ENCODE assay signal across 8 mouse cellular contexts in the genomic region with DNA sequence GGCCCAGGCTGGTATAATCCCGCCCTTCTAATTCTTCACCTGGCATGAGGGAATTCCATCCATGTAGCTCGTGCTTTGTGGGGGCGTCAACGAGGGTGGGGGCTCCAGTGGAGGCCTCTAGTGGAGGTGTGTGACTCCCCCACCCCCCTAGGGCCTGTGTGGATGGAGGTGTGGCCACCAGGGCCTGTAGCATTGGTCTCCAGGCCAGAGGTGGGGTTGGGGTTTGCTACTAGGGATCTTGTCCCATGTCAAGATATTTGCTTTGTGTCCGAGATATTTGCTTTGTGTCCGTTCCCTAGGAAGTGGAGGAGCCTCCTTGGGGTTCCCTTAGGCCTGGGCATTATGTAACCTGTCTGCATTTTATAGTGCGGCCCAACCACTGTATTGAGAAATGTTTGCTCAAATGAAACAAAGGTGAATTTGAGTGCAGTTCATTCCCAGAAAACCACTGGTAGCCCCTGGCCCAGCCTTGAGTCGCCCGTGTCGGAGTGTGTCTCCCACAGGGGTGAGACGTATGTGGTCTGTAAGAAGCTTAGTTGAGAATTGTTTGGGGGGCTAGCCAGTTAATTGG. TPM values are rescaled to one million over a fixed set of nuclear protein-coding genes. Genes with fewer than 3 reads are reported as not detected.
A peak's percentile ranks its signal among the peaks of the same experiment; 100 is the strongest.
DNase-seq lines count a peak whose midpoint lies in the region; ATAC-seq and TF ChIP-seq lines count a peak whose summit lies in the region.

No protein-coding gene starts in this region.

- TF ChIP-seq EP300 in liver, postnatal 0 days (IDR thresholded peaks at IDR 0.05; ENCODE audit: low read depth), result 0 out of 2 replicates have a peak, but pooled peaks have one; percentile 20

- ATAC-seq in heart, embryonic 13.5 days (ENCODE audit: extremely low read depth, insufficient number of reproducible peaks, low FRiP score, low TSS enrichment), result no peak
- ATAC-seq in intestine, postnatal 0 days, result peak; percentile 4; the same call in 1 of the 2 replicates
- ATAC-seq in liver, postnatal 0 days, result peak; percentile 18; the same call in 1 of the 2 replicates
- ATAC-seq in stomach, embryonic 15.5 days (ENCODE audit: insufficient read depth, low FRiP score, low read depth), result no peak

- no peaks in the 10 kb centered on the region for H3K36me3 ChIP-seq in heart, embryonic 13.5 days
- H3K36me3 ChIP-seq in intestine, postnatal 0 days (ENCODE audit: control insufficient read depth, insufficient read depth), result no peaks in the 10 kb centered on the region
- 0 out of 2 replicates have a peak, but pooled peaks cover 6% of the 10 kb centered on the region for H3K36me3 ChIP-seq in liver, postnatal 0 days (replicated peaks; ENCODE audit: insufficient read depth, low read length)
- no peaks in the 10 kb centered on the region for H3K36me3 ChIP-seq in stomach, embryonic 15.5 days

- peak; percentile 33 for TF ChIP-seq CTCF in intestine, postnatal 0 days (IDR thresholded peaks at IDR 0.05; ENCODE audit: low read depth)
- no peak for TF ChIP-seq CTCF in liver, postnatal 0 days (IDR thresholded peaks at IDR 0.05; ENCODE audit: low read depth)

- H3K27ac ChIP-seq in heart, embryonic 13.5 days (replicated peaks), result no peak overlapping the region
- H3K27ac ChIP-seq in brown adipose tissue, adult 24 weeks (replicated peaks; ENCODE audit: low read depth, low read length), result no peak overlapping the region
- H3K27ac ChIP-seq in intestine, postnatal 0 days (ENCODE audit: low read depth, low read length), result peak overlapping the region; percentile 95
- peak overlapping the region; percentile 97 for H3K27ac ChIP-seq in liver, postnatal 0 days (ENCODE audit: low read depth)
- H3K27ac ChIP-seq in stomach, embryonic 15.5 days, result peak overlapping the region; percentile 90

- H3K9me3 ChIP-seq in heart, embryonic 13.5 days, result no peaks in the 10 kb centered on the region
- H3K9me3 ChIP-seq in intestine, postnatal 0 days (ENCODE audit: control insufficient read depth), result no peaks in the 10 kb centered on the region
- no peaks in the 10 kb centered on the region for H3K9me3 ChIP-seq in liver, postnatal 0 days (ENCODE audit: low read length)
- no peaks in the 10 kb centered on the region for H3K9me3 ChIP-seq in stomach, embryonic 15.5 days

- no peaks in the 10 kb centered on the region for H3K27me3 ChIP-seq in heart, embryonic 13.5 days (replicated peaks)
- no peaks in the 10 kb centered on the region for H3K27me3 ChIP-seq in intestine, postnatal 0 days (replicated peaks; ENCODE audit: control insufficient read depth, insufficient read depth, low read length)
- no peaks in the 10 kb centered on the region for H3K27me3 ChIP-seq in liver, postnatal 0 days (ENCODE audit: insufficient read depth, low read length)
- H3K27me3 ChIP-seq in stomach, embryonic 15.5 days (replicated peaks), result no peaks in the 10 kb centered on the region

- peak overlapping the region; percentile 93 for H3K4me3 ChIP-seq in heart, embryonic 13.5 days
- H3K4me3 ChIP-seq in brown adipose tissue, adult 24 weeks (ENCODE audit: insufficient read depth, low read depth, low read length), result peak overlapping the region; percentile 79
- H3K4me3 ChIP-seq in intestine, postnatal 0 days (ENCODE audit: low read depth, low read length), result peak overlapping the region; percentile 96
- H3K4me3 ChIP-seq in liver, postnatal 0 days (ENCODE audit: low read depth, low read length), result peak overlapping the region; percentile 87
- H3K4me3 ChIP-seq in stomach, embryonic 15.5 days (replicated peaks), result peak overlapping the region; percentile 91

- peak overlapping the region; percentile 97 for H3K9ac ChIP-seq in heart, embryonic 13.5 days
- peak overlapping the region; percentile 99 for H3K9ac ChIP-seq in intestine, postnatal 0 days (ENCODE audit: low read depth, low read length)
- peak overlapping the region; percentile 96 for H3K9ac ChIP-seq in liver, postnatal 0 days (replicated peaks)
- H3K9ac ChIP-seq in stomach, embryonic 15.5 days, result peak overlapping the region; percentile 48; the same call in 1 of the 2 replicates

- H3K4me2 ChIP-seq in heart, embryonic 13.5 days, result peak overlapping the region; percentile 78
- H3K4me2 ChIP-seq in intestine, postnatal 0 days (replicated peaks; ENCODE audit: low read depth), result peak overlapping the region; percentile 77
- peak overlapping the region; percentile 95 for H3K4me2 ChIP-seq in liver, postnatal 0 days (ENCODE audit: low read depth, low read length)
- peak overlapping the region; percentile 89 for H3K4me2 ChIP-seq in stomach, embryonic 15.5 days

- DNase-seq in heart, postnatal 10 days, result no peak
- DNase-seq in liver, postnatal 0 days, result peak; percentile 57
- no peak for DNase-seq in frontal cortex, adult 2 months (ENCODE audit: extremely low spot score in 1 of 2, low spot score in 1 of 2)
- DNase-seq in spleen, adult 18-20 months, result no peak

- intact Hi-C loops in heart, postnatal 10 days (cut with DNase I), result loop anchor here (2.0 kb wide), 1 partner anchor 35 kb away; no protein-coding TSS in a partner anchor

- WGBS in heart, embryonic 13.5 days, result 71% methylated on average over 11 of the region's 11 CpGs
- WGBS in intestine, postnatal 0 days, result 35% methylated on average over 11 of the region's 11 CpGs
- 47% methylated on average over 11 of the region's 11 CpGs for WGBS in liver, postnatal 0 days (ENCODE audit: insufficient replicate concordance)
- WGBS in stomach, embryonic 15.5 days, result 42% methylated on average over 11 of the region's 11 CpGs

- H3K4me1 ChIP-seq in heart, embryonic 13.5 days, result peaks cover 58% of the 10 kb centered on the region
- H3K4me1 ChIP-seq in brown adipose tissue, adult 24 weeks (ENCODE audit: control insufficient read depth, insufficient read depth, insufficient read length, low read length), result peaks cover 29% of the 10 kb centered on the region
- H3K4me1 ChIP-seq in intestine, postnatal 0 days (replicated peaks; ENCODE audit: control insufficient read depth, insufficient read depth, low read length), result peaks cover 17% of the 10 kb centered on the region; the same call in 1 of the 2 replicates
- H3K4me1 ChIP-seq in liver, postnatal 0 days (ENCODE audit: insufficient read depth), result peaks cover 59% of the 10 kb centered on the region
- peaks cover 48% of the 10 kb centered on the region for H3K4me1 ChIP-seq in stomach, embryonic 15.5 days

RNA-seq across cellular contexts. Expression of gene Cmip, which starts 2.7 kb away (rescaled TPM):
- polyA plus RNA-seq in heart, embryonic 13.5 days (2015; fragmentation: Nextera tagmentation; extraction: Ambion mirVana), result 6.2 and 6.5 TPM in 2 replicates
- 10 to 100 TPM; 32.8 to 38.5 TPM for total RNA-seq in heart, postnatal 10 days (2021)
- 4.2 and 6.1 TPM in 2 replicates for polyA plus RNA-seq in brown adipose tissue, adult 24 weeks (2012; ENCODE audit: insufficient read depth, insufficient read length, missing spikeins)
- 47.1 and 48.9 TPM in 2 replicates for polyA plus RNA-seq in intestine, postnatal 0 days (2015; fragmentation: Nextera tagmentation; extraction: Ambion mirVana)
- 22.3 and 22.6 TPM in 2 replicates for polyA plus RNA-seq in liver, postnatal 0 days (2015; fragmentation: Nextera tagmentation; extraction: Ambion mirVana)
- 31.8 and 32.1 TPM in 2 replicates for polyA plus RNA-seq in stomach, embryonic 15.5 days (2015; fragmentation: Nextera tagmentation; extraction: Ambion mirVana)
- polyA plus RNA-seq in frontal cortex, adult 2 months (2012; rRNA removed), result 140 and 159 TPM in 2 replicates

Comparison
In these comparisons a context has a peak if more than half of its experiments do, and no peak if none do; other contexts are left out.
1. ATAC-seq: peak in intestine, postnatal 0 days (single experiment) and liver, postnatal 0 days (single experiment); none in heart, embryonic 13.5 days (single experiment) and stomach, embryonic 15.5 days (single experiment).
2. H3K27ac ChIP-seq: peak in intestine, postnatal 0 days (single experiment), liver, postnatal 0 days (single experiment) and stomach, embryonic 15.5 days (single experiment); none in heart, embryonic 13.5 days (single experiment) and brown adipose tissue, adult 24 weeks (single experiment).
3. H3K9ac ChIP-seq: peak in every context shown above with its lines; median percentile 99 in intestine, postnatal 0 days; 97 in heart, embryonic 13.5 days; 96 in liver, postnatal 0 days; 48 in stomach, embryonic 15.5 days.
4. Peak in every context shown above with its lines, with median percentiles within 50 percentile points of each other: H3K4me2 ChIP-seq and H3K4me3 ChIP-seq.